ENCODE assay signal across 9 mouse cellular contexts in genomic region chr12:111088186-111088585, GRCm38 (mm10). TPM values are rescaled to one million over a fixed set of nuclear protein-coding genes. Genes with fewer than 3 reads are reported as not detected.
DNase-seq lines count a peak whose midpoint lies in the region; ATAC-seq lines count a peak whose summit lies in the region.
"Had no signal": no experiment of that assay in that cellular context is flagged by ENCODE, and none has a peak within 500 bp of the region (broad histone marks: within the 10 kb centered on the region; RNA-seq: fewer than 3 reads in every experiment).

No protein-coding gene starts in this region.

- H3K9ac ChIP-seq in forebrain, embryonic 14.5 days (ENCODE audit: low read length): no peak overlapping the region
- H3K9ac ChIP-seq in midbrain, embryonic 15.5 days: no peak overlapping the region
- no peak overlapping the region for H3K9ac ChIP-seq in stomach, embryonic 16.5 days (ENCODE audit: low read length)
- H3K9ac ChIP-seq: heart, embryonic 15.5 days had no signal

- 28% methylated on average over 5 of the region's 5 CpGs for WGBS in forebrain, embryonic 14.5 days
- WGBS in midbrain, embryonic 15.5 days: 23% methylated on average over 5 of the region's 5 CpGs
- WGBS in stomach, embryonic 16.5 days: 23% methylated on average over 5 of the region's 5 CpGs

- intact Hi-C loops in left cerebral cortex, postnatal 25 days (cut with DNase I): loop anchor here (2.0 to 5.0 kb wide), 2 partner anchors 77 to 164 kb away; no protein-coding TSS in a partner anchor

- no peak overlapping the region for H3K27ac ChIP-seq in forebrain, embryonic 14.5 days (ENCODE audit: low read depth, low read length)
- H3K27ac ChIP-seq in midbrain, embryonic 15.5 days: no peak overlapping the region
- H3K27ac ChIP-seq in stomach, embryonic 16.5 days (ENCODE audit: low read length): 0 out of 2 replicates have a peak overlapping the region, but pooled peaks have one; percentile 17

- H3K4me2 ChIP-seq in forebrain, embryonic 14.5 days (ENCODE audit: low read length): no peak overlapping the region
- H3K4me2 ChIP-seq in midbrain, embryonic 15.5 days: no peak overlapping the region
- no peak overlapping the region for H3K4me2 ChIP-seq in stomach, embryonic 16.5 days (ENCODE audit: low read depth, low read length)
- H3K4me2 ChIP-seq: heart, embryonic 15.5 days had no signal

- H3K4me1 ChIP-seq in forebrain, embryonic 14.5 days (ENCODE audit: control insufficient read depth, insufficient read depth, low read length): peaks cover 4% of the 10 kb centered on the region; the same call in 1 of the 2 replicates
- H3K4me1 ChIP-seq in midbrain, embryonic 15.5 days: peaks cover 18% of the 10 kb centered on the region
- H3K4me1 ChIP-seq in stomach, embryonic 16.5 days (ENCODE audit: control insufficient read depth, insufficient read depth, low read length): peaks cover 3% of the 10 kb centered on the region; the same call in 1 of the 2 replicates

- H3K36me3 ChIP-seq in forebrain, embryonic 14.5 days (ENCODE audit: control insufficient read depth, insufficient read depth, low read length): peaks cover 11% of the 10 kb centered on the region
- H3K36me3 ChIP-seq in midbrain, embryonic 15.5 days (replicated peaks): no peaks in the 10 kb centered on the region
- H3K36me3 ChIP-seq in stomach, embryonic 16.5 days (ENCODE audit: control insufficient read depth, insufficient read depth, low read length): peaks cover 6% of the 10 kb centered on the region

- no peaks in the 10 kb centered on the region for H3K27me3 ChIP-seq in forebrain, embryonic 14.5 days (replicated peaks; ENCODE audit: control insufficient read depth, insufficient read depth, low read length)
- no peaks in the 10 kb centered on the region for H3K27me3 ChIP-seq in midbrain, embryonic 15.5 days (replicated peaks)
- no peaks in the 10 kb centered on the region for H3K27me3 ChIP-seq in stomach, embryonic 16.5 days (ENCODE audit: control insufficient read depth, insufficient read depth, low read length)
- H3K27me3 ChIP-seq: heart, embryonic 15.5 days had no signal

- H3K4me3 ChIP-seq in forebrain, embryonic 14.5 days (ENCODE audit: low read depth, low read length): no peak overlapping the region
- H3K4me3 ChIP-seq in midbrain, embryonic 15.5 days: no peak overlapping the region
- H3K4me3 ChIP-seq in stomach, embryonic 16.5 days (replicated peaks; ENCODE audit: low read length): no peak overlapping the region
- H3K4me3 ChIP-seq: heart, embryonic 15.5 days had no signal

- peak; percentile 71 for DNase-seq in ovary, postnatal 14 days (ENCODE audit: low spot score)
- DNase-seq in ovary, adult 18-20 months (ENCODE audit: low spot score): no peak
- DNase-seq in forebrain, embryonic 14.5 days (ENCODE audit: low spot score): peak; percentile 89
- peak; percentile 86 for DNase-seq in hindlimb bud, embryonic 11.5 days (ENCODE audit: extremely low spot score, low read depth, low spot score)
- DNase-seq in left cerebral cortex, postnatal 25 days (ENCODE audit: low spot score in 2 of 2): peak; percentile 85 to 93

- H3K9me3 ChIP-seq in forebrain, embryonic 14.5 days (replicated peaks; ENCODE audit: control insufficient read depth, low read length): no peaks in the 10 kb centered on the region
- no peaks in the 10 kb centered on the region for H3K9me3 ChIP-seq in midbrain, embryonic 15.5 days
- no peaks in the 10 kb centered on the region for H3K9me3 ChIP-seq in stomach, embryonic 16.5 days (replicated peaks; ENCODE audit: control insufficient read depth, low read length)
- H3K9me3 ChIP-seq: heart, embryonic 15.5 days had no signal

- peak; percentile 15; the same call in 1 of the 2 replicates for ATAC-seq in cerebellum, adult (ENCODE audit: insufficient number of reproducible peaks, low FRiP score, low TSS enrichment)
- ATAC-seq in forebrain, embryonic 14.5 days: peak; percentile 52; the same call in 1 of the 2 replicates
- 0 out of 2 replicates have a peak, but pooled peaks have one; percentile 17 for ATAC-seq in midbrain, embryonic 15.5 days (replicated peaks)
- ATAC-seq in stomach, embryonic 16.5 days (ENCODE audit: insufficient read depth, low FRiP score): peak; percentile 53; the same call in 1 of the 2 replicates

RNA-seq across cellular contexts. Expression of gene Rcor1, which starts 49.0 kb away (rescaled TPM):
- 8.5 and 9.7 TPM in 2 replicates for polyA plus RNA-seq in forebrain, embryonic 14.5 days (2014; fragmentation: Nextera tagmentation; extraction: Ambion mirVana)
- total RNA-seq in left cerebral cortex, postnatal 25 days (2021): 10 to 100 TPM; 17.1 to 19.6 TPM
- 4.7 and 5.1 TPM in 2 replicates for polyA plus RNA-seq in midbrain, embryonic 15.5 days (2015; fragmentation: Nextera tagmentation; extraction: Ambion mirVana)
- polyA plus RNA-seq in stomach, embryonic 16.5 days (2015; fragmentation: Nextera tagmentation; extraction: Ambion mirVana): 9.5 and 10.9 TPM in 2 replicates
